Mouse (Mus musculus) adrenal gland, postnatal 10 days (tissue): Measurements from ENCODE around the gene Fgfr2. TPM values are rescaled to one million over a fixed set of nuclear protein-coding genes. Genes with fewer than 3 reads are reported as not detected.

Experiments used
- DNase-seq: peaks from one replicate; pipeline ENCODE4 v3.0.0; 2021; ENCODE audit warnings: mixed read lengths
- total RNA-seq, 2 experiments: library from RNA; stranded (reverse); gene quantifications; 2 replicates each; pipeline ENCODE4 v1.2.3; 2021

The Fgfr2 gene
- total RNA-seq, 2 experiments from 2014 or later = 128 to 169 TPM

GRCm38 (mm10) chr7:130215348-130216252 lies 2907.6 kb downstream of the Fgfr2 start:
- DNase-seq = peak; percentile 88

GRCm38 (mm10) chr7:130213156-130213555 lies 2910.0 kb downstream of the Fgfr2 start:
- no peak for DNase-seq

GRCm38 (mm10) chr7:130211411-130211810 lies 2911.7 kb downstream of the Fgfr2 start:
- DNase-seq = no peak

GRCm38 (mm10) chr7:130208601-130209000 lies 2914.5 kb downstream of the Fgfr2 start:
- DNase-seq = no peak

GRCm38 (mm10) chr7:130206181-130206582 lies 2917.0 kb downstream of the Fgfr2 start:
- no peak for DNase-seq

- DNase-seq = no peak
Measured at GRCm38 (mm10) chr7:130205140-130205539, 2918.0 kb downstream of the Fgfr2 start.

GRCm38 (mm10) chr7:130201020-130201419 lies 2922.1 kb downstream of the Fgfr2 start:
- no peak for DNase-seq

- no peak for DNase-seq
Measured at GRCm38 (mm10) chr7:130199951-130200350, 2923.2 kb downstream of the Fgfr2 start.

- peak; percentile 84 for DNase-seq
Measured at GRCm38 (mm10) chr7:130199317-130199716, 2923.8 kb downstream of the Fgfr2 start.

GRCm38 (mm10) chr7:130195081-130195480 lies 2928.1 kb downstream of the Fgfr2 start:
- no peak for DNase-seq

GRCm38 (mm10) chr7:130190329-130190975 lies 2932.7 kb downstream of the Fgfr2 start:
- no peak for DNase-seq

- DNase-seq = no peak
Measured at GRCm38 (mm10) chr7:130189901-130190300, 2933.2 kb downstream of the Fgfr2 start.

GRCm38 (mm10) chr7:130188108-130188507 lies 2935.0 kb downstream of the Fgfr2 start:
- DNase-seq = no peak

- no peak for DNase-seq
Measured at GRCm38 (mm10) chr7:130184864-130185263, 2938.3 kb downstream of the Fgfr2 start.

GRCm38 (mm10) chr7:130183960-130184359 lies 2939.2 kb downstream of the Fgfr2 start:
- no peak for DNase-seq

GRCm38 (mm10) chr7:130182551-130182950 lies 2940.6 kb downstream of the Fgfr2 start:
- DNase-seq = no peak

- DNase-seq = peak; percentile 53
Measured at GRCm38 (mm10) chr7:130178991-130179390, 2944.2 kb downstream of the Fgfr2 start.

- DNase-seq = no peak
Measured at GRCm38 (mm10) chr7:130177009-130177408, 2946.1 kb downstream of the Fgfr2 start.

- peak; percentile 47 for DNase-seq
Measured at GRCm38 (mm10) chr7:130174525-130174924, 2948.6 kb downstream of the Fgfr2 start.

GRCm38 (mm10) chr7:130173914-130174313 lies 2949.2 kb downstream of the Fgfr2 start:
- peak; percentile 76 for DNase-seq

- no peak for DNase-seq
Measured at GRCm38 (mm10) chr7:130170144-130170543, 2953.0 kb downstream of the Fgfr2 start.

- DNase-seq = no peak
Measured at GRCm38 (mm10) chr7:130168296-130168695, 2954.9 kb downstream of the Fgfr2 start.

GRCm38 (mm10) chr7:130167261-130167660 lies 2955.9 kb downstream of the Fgfr2 start:
- DNase-seq = no peak
